Mouse (Mus musculus): ENCODE results near the gene Nrg4. TPM values are rescaled to one million over a fixed set of nuclear protein-coding genes. Genes with fewer than 3 reads are reported as not detected.

The Nrg4 gene
- polyA plus RNA-seq, 1 experiment from 2014 or later: 1.1 TPM

DNA sequence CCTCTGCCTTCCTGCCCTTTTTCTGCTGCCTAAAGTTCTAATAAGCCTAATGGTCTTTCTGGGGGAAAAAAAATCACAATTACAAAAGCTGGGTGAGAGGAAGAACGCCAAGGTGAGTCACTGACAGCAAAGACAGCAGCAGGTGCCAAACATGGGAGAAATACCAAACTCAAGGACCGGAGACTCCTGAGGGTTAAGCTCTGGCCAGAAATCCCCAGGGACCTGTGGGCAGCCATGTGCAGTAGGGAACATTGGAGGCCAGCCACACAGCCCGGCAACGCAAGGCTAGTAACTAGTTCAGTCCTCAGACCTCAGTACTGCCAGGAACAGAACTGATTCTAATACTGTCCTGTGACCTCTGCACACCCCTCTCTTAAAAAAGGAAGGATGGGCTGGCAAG is 98.5 kb downstream of the Nrg4 start:
- Histone ChIP-seq H3K27ac (no peak overlapping the region), H3K4me2 (no peak overlapping the region), H3K36me3 (0 out of 2 replicates have a peak, but pooled peaks cover 6% of the 10 kb centered on the region), H3K9me3 (no peaks in the 10 kb centered on the region), H3K4me1 (no peaks in the 10 kb centered on the region), H3K4me3 (replicated peaks) (no peak overlapping the region), H3K27me3 (replicated peaks) (no peaks in the 10 kb centered on the region), H3K9ac (no peak overlapping the region)
- no peak for ATAC-seq (ENCODE audit: insufficient read depth, low FRiP score, low read depth)
- WGBS: 86% methylated on average over 4 of the region's 4 CpGs

DNA sequence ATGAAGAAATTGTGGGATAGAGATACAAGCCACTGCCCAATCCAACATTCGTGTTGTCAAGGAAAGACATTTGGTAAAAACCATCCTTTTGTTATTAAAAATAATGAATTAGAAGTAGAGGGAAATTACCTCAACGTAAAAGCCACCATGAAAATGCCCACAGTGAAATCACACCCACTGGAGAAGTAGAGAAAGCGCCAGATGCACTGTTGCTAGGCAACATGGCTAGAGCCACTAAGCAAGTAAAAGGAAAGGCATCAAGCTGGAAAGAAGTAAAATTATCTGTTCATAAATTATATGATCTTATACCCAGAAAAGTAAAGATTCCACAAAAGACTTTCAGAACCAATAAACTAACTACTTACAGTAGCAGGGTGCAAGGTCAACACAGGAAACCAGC is 100.4 kb downstream of the Nrg4 start:
- no peak overlapping the region for H3K4me3 ChIP-seq (replicated peaks)
- no peaks in the 10 kb centered on the region for H3K27me3 ChIP-seq (replicated peaks)
- 87% methylated on average over 3 of the region's 3 CpGs for WGBS
- H3K9me3 ChIP-seq: no peaks in the 10 kb centered on the region
- no peak overlapping the region for H3K9ac ChIP-seq
- ATAC-seq (ENCODE audit: insufficient read depth, low FRiP score, low read depth): no peak
- peaks cover 20% of the 10 kb centered on the region for H3K36me3 ChIP-seq
- H3K4me1 ChIP-seq: no peaks in the 10 kb centered on the region
- no peak overlapping the region for H3K27ac ChIP-seq
- H3K4me2 ChIP-seq: no peak overlapping the region

DNA sequence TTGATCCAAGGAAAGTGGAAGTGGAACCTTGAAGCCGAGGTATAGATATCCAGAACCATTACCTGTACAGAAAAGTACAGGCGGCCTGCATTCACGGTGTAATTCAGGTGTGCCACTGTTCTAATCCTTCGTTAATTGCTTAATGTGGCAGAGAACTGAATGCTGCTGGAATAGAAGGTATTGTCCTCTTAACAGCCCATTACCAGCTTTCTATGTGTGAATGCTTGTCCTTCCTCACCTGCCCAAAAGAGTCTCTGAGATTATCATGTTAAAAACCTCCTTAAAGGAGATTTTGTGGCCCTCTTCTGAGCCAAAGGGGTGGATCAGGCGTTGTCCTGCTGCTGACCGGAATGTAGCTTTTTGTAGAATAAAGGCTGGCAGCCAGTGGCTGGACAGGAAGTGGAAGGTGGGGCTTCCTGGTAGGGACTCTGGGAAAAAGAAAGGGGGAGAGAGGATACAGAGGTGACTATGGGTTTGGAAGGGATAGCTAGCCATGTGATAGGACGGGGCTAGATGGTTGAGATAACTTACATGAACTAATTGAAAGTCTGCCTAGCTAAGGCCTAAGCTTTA is 101.4 kb downstream of the Nrg4 start:
- H3K4me2 ChIP-seq: no peak overlapping the region
- no peaks in the 10 kb centered on the region for H3K4me1 ChIP-seq
- H3K27me3 ChIP-seq (replicated peaks): no peaks in the 10 kb centered on the region
- no peaks in the 10 kb centered on the region for H3K9me3 ChIP-seq
- H3K9ac ChIP-seq: no peak overlapping the region
- peaks cover 20% of the 10 kb centered on the region for H3K36me3 ChIP-seq
- WGBS: 86% methylated on average over 7 of the region's 7 CpGs
- no peak overlapping the region for H3K27ac ChIP-seq
- no peak for ATAC-seq (ENCODE audit: insufficient read depth, low FRiP score, low read depth)
- H3K4me3 ChIP-seq (replicated peaks): no peak overlapping the region

DNA sequence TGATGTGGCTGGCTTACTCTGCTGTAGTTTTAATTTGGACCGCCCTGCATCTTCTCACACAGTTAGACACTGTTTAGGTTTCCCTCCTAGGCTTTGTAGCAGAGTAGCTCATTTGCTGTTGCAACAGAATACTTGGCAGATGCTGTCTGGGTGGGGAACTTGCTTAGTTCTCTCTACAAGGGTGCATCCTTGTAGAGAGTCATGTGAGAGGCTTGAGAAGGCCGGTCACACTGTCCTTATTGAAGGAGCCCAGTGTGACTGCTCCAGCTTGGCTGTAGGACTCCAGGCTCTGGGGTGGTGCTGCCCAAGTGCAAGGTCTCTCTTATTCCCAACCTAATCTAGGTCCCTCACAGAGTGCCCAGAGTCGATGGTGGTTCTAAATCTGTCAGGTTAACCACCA is 109.3 kb downstream of the Nrg4 start:
- Histone ChIP-seq H3K27ac (no peak overlapping the region), H3K9me3 (no peaks in the 10 kb centered on the region), H3K4me2 (no peak overlapping the region), H3K27me3 (replicated peaks) (no peaks in the 10 kb centered on the region), H3K4me1 (no peaks in the 10 kb centered on the region), H3K4me3 (replicated peaks) (no peak overlapping the region), H3K9ac (no peak overlapping the region), H3K36me3 (peaks cover 49% of the 10 kb centered on the region)
- no peak for ATAC-seq (ENCODE audit: insufficient read depth, low FRiP score, low read depth)
- WGBS: 84% methylated on average over 3 of the region's 3 CpGs

DNA sequence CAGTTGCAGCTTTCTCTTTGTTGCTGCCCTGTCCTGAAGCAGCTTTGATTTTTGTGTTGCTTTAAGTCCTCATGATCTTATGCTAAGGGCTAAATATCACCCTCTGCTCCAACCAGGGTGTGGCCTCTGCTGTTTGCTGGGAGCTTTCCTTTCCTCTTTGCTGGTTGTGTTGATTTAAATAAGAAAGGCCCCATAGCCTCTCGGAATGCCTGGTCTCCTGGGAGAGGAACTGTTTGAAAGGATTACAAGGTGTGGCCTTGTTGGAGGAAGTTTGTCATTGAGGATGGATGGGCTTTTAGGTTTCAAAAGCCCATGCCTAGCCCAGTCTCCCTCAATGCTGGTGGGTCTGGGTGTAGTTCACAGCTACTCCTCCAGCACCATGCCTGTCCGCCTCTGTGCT is 110.6 kb downstream of the Nrg4 start:
- ATAC-seq (ENCODE audit: insufficient read depth, low FRiP score, low read depth): no peak
- no peaks in the 10 kb centered on the region for H3K4me1 ChIP-seq
- 71% methylated on average over 2 of the region's 2 CpGs for WGBS
- no peak overlapping the region for H3K4me3 ChIP-seq (replicated peaks)
- H3K27me3 ChIP-seq (replicated peaks): no peaks in the 10 kb centered on the region
- no peaks in the 10 kb centered on the region for H3K9me3 ChIP-seq
- H3K4me2 ChIP-seq: no peak overlapping the region
- no peak overlapping the region for H3K27ac ChIP-seq
- H3K36me3 ChIP-seq: peaks cover 41% of the 10 kb centered on the region
- no peak overlapping the region for H3K9ac ChIP-seq

DNA sequence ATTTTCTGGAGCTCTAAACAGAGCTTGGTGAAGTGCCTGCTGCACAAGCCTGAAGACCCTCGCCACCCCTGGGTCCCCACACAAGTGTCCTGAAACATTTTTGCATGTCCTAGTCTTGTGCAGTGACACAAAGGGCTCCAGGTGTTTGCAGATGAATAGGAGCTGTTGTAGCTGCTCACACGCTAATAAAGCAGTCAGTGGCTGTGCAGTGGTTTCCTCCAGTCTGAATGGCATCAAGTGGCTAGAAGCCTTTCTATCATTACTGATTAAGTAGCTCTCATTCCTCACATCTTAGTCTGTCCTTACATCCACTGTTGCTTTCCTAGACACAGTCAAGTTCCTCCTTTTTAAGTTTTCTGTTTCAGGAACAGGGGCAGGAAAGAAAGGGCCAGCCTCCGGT is 111.0 kb downstream of the Nrg4 start:
- Histone ChIP-seq H3K4me3 (replicated peaks) (no peak overlapping the region), H3K27ac (no peak overlapping the region), H3K4me2 (no peak overlapping the region), H3K9me3 (no peaks in the 10 kb centered on the region), H3K9ac (no peak overlapping the region), H3K36me3 (peaks cover 41% of the 10 kb centered on the region), H3K4me1 (no peaks in the 10 kb centered on the region), H3K27me3 (replicated peaks) (no peaks in the 10 kb centered on the region)
- WGBS: 79% methylated on average over 3 of the region's 3 CpGs
- ATAC-seq (ENCODE audit: insufficient read depth, low FRiP score, low read depth): no peak

DNA sequence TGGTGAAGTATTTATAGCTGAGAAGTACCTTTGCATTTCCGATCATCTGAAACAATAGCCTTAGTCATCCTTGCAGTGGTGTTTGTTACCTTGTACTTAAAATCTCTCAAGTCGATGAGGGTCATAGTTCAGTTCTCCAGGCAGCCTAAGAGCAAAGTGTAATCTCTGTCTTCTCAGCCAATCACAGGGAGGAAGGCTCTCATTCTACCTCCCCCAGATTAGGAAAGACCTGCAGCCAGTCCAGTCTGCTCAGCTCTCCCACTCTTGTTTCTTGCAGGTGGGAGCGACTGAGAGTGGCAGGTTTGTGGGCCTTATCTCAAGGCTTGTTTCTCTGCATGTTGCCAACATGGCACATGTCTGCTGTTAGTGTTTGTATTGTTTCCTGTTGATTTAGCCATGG is 111.6 kb downstream of the Nrg4 start:
- H3K27ac ChIP-seq: no peak overlapping the region
- no peaks in the 10 kb centered on the region for H3K9me3 ChIP-seq
- no peak overlapping the region for H3K4me2 ChIP-seq
- WGBS: 81% methylated on average over 3 of the region's 3 CpGs
- H3K9ac ChIP-seq: no peak overlapping the region
- no peak for ATAC-seq (ENCODE audit: insufficient read depth, low FRiP score, low read depth)
- H3K27me3 ChIP-seq (replicated peaks): no peaks in the 10 kb centered on the region
- H3K4me1 ChIP-seq: 0 out of 2 replicates have a peak, but pooled peaks cover under 1% of the 10 kb centered on the region
- peaks cover 41% of the 10 kb centered on the region for H3K36me3 ChIP-seq
- H3K4me3 ChIP-seq (replicated peaks): no peak overlapping the region

DNA sequence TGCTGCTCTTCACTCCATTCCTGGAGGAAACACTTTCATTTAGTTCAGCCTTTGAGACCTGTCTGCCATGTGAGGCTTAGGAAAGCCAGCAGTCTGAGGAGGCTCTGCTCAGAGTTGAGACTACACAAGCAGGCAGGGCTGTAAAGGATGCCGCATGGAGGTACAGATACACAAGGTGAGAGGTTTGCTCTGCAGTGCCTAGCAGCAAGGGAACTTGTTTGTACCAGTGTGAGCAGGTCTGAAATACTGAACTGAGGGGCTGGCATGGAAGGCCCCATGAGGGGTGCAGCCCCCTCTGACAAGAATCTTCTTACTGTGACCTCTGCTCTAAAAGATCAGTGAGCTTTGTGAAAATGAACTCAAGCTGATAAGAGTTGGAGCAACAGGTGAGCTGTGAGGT is 113.2 kb downstream of the Nrg4 start:
- Histone ChIP-seq H3K36me3 (peaks cover 34% of the 10 kb centered on the region), H3K4me1 (peaks cover 7% of the 10 kb centered on the region; the same call in 1 of the 2 replicates), H3K4me3 (replicated peaks) (no peak overlapping the region), H3K9ac (no peak overlapping the region), H3K27me3 (replicated peaks) (no peaks in the 10 kb centered on the region), H3K4me2 (no peak overlapping the region), H3K27ac (no peak overlapping the region), H3K9me3 (no peaks in the 10 kb centered on the region)
- 84% methylated on average over 1 of the region's 1 CpGs for WGBS
- ATAC-seq (ENCODE audit: insufficient read depth, low FRiP score, low read depth): no peak

DNA sequence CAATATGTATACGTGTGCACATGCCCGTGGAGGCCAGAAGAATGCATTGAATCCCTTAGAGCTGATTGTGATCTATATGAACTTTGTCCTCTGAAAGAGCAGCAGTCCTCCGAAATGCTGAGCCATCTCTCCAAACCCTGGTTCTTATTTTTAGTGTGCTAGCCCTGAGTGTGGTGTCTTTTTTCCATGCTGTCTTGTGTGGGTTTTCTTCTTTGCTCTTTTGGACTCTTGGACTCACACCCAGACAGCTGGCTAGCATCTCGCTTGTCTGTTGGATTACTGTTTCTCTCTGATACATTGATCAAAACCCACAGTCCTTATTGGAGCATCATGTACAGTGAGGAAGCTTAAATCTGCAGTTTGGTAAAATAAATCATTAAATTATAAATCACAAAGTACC is 115.0 kb downstream of the Nrg4 start:
- H3K9me3 ChIP-seq: no peaks in the 10 kb centered on the region
- H3K27ac ChIP-seq: no peak overlapping the region
- no peak overlapping the region for H3K9ac ChIP-seq
- 63% methylated on average over 4 of the region's 4 CpGs for WGBS
- ATAC-seq (ENCODE audit: insufficient read depth, low FRiP score, low read depth): no peak
- H3K36me3 ChIP-seq: peaks cover 21% of the 10 kb centered on the region
- peaks cover 7% of the 10 kb centered on the region; the same call in 1 of the 2 replicates for H3K4me1 ChIP-seq
- H3K27me3 ChIP-seq (replicated peaks): no peaks in the 10 kb centered on the region
- no peak overlapping the region for H3K4me3 ChIP-seq (replicated peaks)
- H3K4me2 ChIP-seq: no peak overlapping the region

DNA sequence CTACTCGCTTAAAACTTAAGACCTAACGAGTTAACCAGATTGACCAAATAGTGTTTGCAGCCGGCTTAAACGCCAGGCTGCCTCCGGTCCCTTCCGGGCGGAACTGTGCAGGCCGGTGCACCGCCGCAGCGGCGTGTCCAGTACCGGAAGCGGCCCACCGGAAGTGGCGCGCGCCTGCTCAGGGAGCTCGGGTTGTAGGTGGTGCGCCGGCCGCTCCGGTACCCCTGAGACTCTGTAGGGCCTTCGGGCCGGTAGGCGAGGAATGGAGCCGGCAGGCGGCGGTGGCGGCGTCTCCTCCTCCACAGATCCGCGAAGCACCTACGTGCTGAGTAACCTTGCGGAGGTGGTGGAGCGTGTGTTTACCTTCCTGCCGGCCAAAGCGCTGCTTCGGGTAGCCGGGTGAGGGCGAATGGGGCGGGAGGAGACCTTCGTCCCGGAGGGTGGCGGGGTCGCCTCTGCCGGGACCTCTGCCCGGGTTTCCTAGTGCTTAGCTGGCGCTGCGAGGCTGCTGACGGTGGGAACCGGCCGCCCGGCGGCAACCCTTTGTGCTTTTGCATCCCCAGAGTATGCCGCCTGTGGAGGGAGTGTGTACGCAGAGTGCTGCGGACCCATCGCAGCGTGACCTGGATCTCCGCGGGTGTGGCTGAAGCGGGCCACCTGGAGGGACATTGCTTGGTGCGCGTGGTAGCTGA is 117.7 kb downstream of the Nrg4 start, which contains the start of gene Fbxo22:
Gene Fbxo22, plus strand, starts transcription at position 136 of the 692 bp plus-strand sequence.
- Histone ChIP-seq H3K27ac (peak within 1 kb of the TSS; percentile 88), H3K4me3 (replicated peaks) (peak within 1 kb of the TSS; percentile 84), H3K27me3 (replicated peaks) (no peaks in the 10 kb centered on the region), H3K36me3 (peaks cover 6% of the 10 kb centered on the region), H3K9me3 (no peaks in the 10 kb centered on the region), H3K4me2 (peak within 1 kb of the TSS; percentile 82), H3K9ac (peak within 1 kb of the TSS; percentile 74), H3K4me1 (peaks cover 7% of the 10 kb centered on the region; the same call in 1 of the 2 replicates)
- WGBS: under 1% methylated on average over 65 of the region's 65 CpGs
- ATAC-seq (ENCODE audit: insufficient read depth, low FRiP score, low read depth): peak; percentile 98

DNA sequence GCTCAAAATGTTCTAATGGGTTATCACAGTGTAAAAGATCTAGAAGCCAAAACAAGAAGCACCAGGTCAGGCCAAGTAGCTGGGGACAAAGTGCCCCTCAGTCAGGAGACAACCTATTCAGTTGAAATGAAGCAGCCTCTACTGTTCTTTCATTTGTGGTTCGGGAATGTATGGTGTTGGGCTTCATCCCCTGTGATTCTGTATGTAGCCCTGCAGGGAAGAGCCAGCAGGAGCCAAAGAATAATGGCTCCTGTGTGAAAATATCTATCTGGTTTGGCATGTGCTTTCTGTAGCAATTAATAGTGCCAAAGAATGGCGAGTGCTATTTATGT is 118.2 kb downstream of the Nrg4 start:
- no peaks in the 10 kb centered on the region for H3K9me3 ChIP-seq
- H3K4me1 ChIP-seq: peaks cover 7% of the 10 kb centered on the region; the same call in 1 of the 2 replicates
- no peaks in the 10 kb centered on the region for H3K27me3 ChIP-seq (replicated peaks)
- 3% methylated on average over 2 of the region's 2 CpGs for WGBS
- H3K9ac ChIP-seq: peak overlapping the region; percentile 74; the same call in 1 of the 2 replicates
- peak overlapping the region; percentile 84 for H3K4me3 ChIP-seq (replicated peaks)
- peaks cover 7% of the 10 kb centered on the region for H3K36me3 ChIP-seq
- H3K4me2 ChIP-seq: peak overlapping the region; percentile 82
- ATAC-seq (ENCODE audit: insufficient read depth, low FRiP score, low read depth): 0 out of 2 replicates have a peak, but pooled peaks have one; percentile 15
- H3K27ac ChIP-seq: peak overlapping the region; percentile 88

DNA sequence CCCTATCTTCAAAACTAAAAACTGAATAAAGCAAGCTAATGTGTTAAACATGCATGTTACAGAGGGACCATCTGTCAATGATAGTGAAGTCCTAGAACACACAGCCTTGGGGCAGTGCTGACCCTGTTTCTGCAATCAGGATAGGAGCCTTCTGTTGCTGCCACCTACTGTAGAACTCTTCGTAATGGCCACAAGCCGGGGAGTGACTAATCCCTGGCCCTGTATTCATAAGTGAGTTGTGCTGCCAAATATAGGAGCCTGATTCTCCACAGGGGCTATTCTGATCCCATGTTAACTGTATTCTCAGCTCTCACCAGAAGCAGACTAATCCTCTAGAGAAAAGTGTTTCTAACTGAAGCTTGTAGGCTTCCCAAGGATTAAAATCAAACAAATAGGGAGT is 127.3 kb downstream of the Nrg4 start:
- ATAC-seq (ENCODE audit: insufficient read depth, low FRiP score, low read depth): no peak
- H3K4me2 ChIP-seq: no peak overlapping the region
- H3K4me1 ChIP-seq: no peaks in the 10 kb centered on the region
- H3K27me3 ChIP-seq (replicated peaks): no peaks in the 10 kb centered on the region
- H3K27ac ChIP-seq: no peak overlapping the region
- H3K4me3 ChIP-seq (replicated peaks): no peak overlapping the region
- H3K36me3 ChIP-seq: peaks cover 5% of the 10 kb centered on the region; the same call in 1 of the 2 replicates
- H3K9ac ChIP-seq: no peak overlapping the region
- H3K9me3 ChIP-seq: no peaks in the 10 kb centered on the region
- WGBS: 59% methylated on average over 2 of the region's 2 CpGs
